In the genomic region with DNA sequence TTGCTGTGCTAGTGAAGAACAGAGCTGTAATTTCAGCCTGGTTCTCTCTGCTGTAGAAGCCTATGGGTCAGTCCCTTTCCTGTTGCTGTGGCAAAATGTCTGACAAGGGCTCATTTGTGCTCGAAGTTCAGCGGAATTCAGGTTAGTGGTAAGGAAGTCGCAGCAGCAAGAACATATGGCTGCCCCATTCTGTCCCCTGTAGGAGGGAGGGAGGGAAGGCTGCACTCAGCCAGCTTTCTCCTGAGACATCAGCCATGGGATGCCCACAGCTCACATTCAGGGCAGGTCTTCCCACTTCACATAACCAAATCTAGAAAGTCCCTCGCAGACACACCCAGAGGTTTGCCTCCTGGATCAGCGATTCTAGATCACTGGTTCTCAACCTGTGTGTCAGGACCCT, we compare ENCODE assay signal across 21 mouse cellular contexts.
DNase-seq lines count a peak whose midpoint lies in the region; ATAC-seq and TF ChIP-seq lines count a peak whose summit lies in the region.
"Had no signal": no experiment of that assay in that cellular context is flagged by ENCODE, and none has a peak within 500 bp of the region (broad histone marks: within the 10 kb centered on the region; RNA-seq: fewer than 3 reads in every experiment).

No protein-coding gene starts in this region.

- 0 out of 2 replicates have a peak overlapping the region, but pooled peaks have one; percentile 45 for H3K27ac ChIP-seq in limb, embryonic 12.5 days
- no peak overlapping the region for H3K27ac ChIP-seq in limb, embryonic 10.5 days
- peak overlapping the region; percentile 51; the same call in 1 of the 2 replicates for H3K27ac ChIP-seq in cerebellum, adult 2 months (ENCODE audit: insufficient read depth, low read length)
- no peak overlapping the region for H3K27ac ChIP-seq in forebrain, embryonic 11.5 days (ENCODE audit: low read depth, low read length)
- H3K27ac ChIP-seq: forebrain, embryonic 13.5 days; heart, embryonic 10.5 days; midbrain, embryonic 12.5 days; stomach, embryonic 15.5 days had no signal

- H3K4me1 ChIP-seq in limb, embryonic 12.5 days (replicated peaks), result peaks cover 6% of the 10 kb centered on the region; the same call in 1 of the 2 replicates
- H3K4me1 ChIP-seq in limb, embryonic 10.5 days, result no peaks in the 10 kb centered on the region
- H3K4me1 ChIP-seq in cerebellum, adult 2 months (ENCODE audit: control insufficient read depth, insufficient read depth, low read length), result peaks cover 13% of the 10 kb centered on the region
- no peaks in the 10 kb centered on the region for H3K4me1 ChIP-seq in forebrain, embryonic 11.5 days (replicated peaks; ENCODE audit: control insufficient read depth, insufficient read depth, low read length)
- H3K4me1 ChIP-seq: midbrain, embryonic 12.5 days had no signal

- no peaks in the 10 kb centered on the region for H3K9me3 ChIP-seq in limb, embryonic 12.5 days
- no peaks in the 10 kb centered on the region for H3K9me3 ChIP-seq in limb, embryonic 10.5 days (replicated peaks)
- H3K9me3 ChIP-seq in forebrain, embryonic 11.5 days (ENCODE audit: control insufficient read depth, low read length), result no peaks in the 10 kb centered on the region
- H3K9me3 ChIP-seq: forebrain, embryonic 13.5 days; heart, embryonic 10.5 days; midbrain, embryonic 12.5 days; stomach, embryonic 15.5 days had no signal

- 66% methylated on average over 5 of the region's 5 CpGs for WGBS in limb, embryonic 12.5 days
- WGBS in limb, embryonic 10.5 days, result 79% methylated on average over 5 of the region's 5 CpGs
- WGBS in cerebellum, adult 2 months, result 39% methylated on average over 5 of the region's 5 CpGs
- WGBS in forebrain, embryonic 11.5 days, result 83% methylated on average over 5 of the region's 5 CpGs

- no peak overlapping the region for H3K4me3 ChIP-seq in limb, embryonic 12.5 days (replicated peaks)
- no peak overlapping the region for H3K4me3 ChIP-seq in limb, embryonic 10.5 days
- H3K4me3 ChIP-seq in cerebellum, adult 2 months (replicated peaks; ENCODE audit: insufficient read depth, low read depth, low read length), result no peak overlapping the region
- no peak overlapping the region for H3K4me3 ChIP-seq in forebrain, embryonic 11.5 days (ENCODE audit: low read depth, low read length)
- H3K4me3 ChIP-seq: forebrain, embryonic 13.5 days; heart, embryonic 10.5 days; midbrain, embryonic 12.5 days; stomach, embryonic 15.5 days had no signal

- no peak for TF ChIP-seq POLR2A in cerebellum, adult 2 months (IDR thresholded peaks at IDR 0.05; ENCODE audit: borderline replicate concordance, insufficient read depth, low read length)

- ATAC-seq in limb, embryonic 12.5 days (ENCODE audit: insufficient number of reproducible peaks, insufficient read depth, low FRiP score, low TSS enrichment, low read depth), result no peak
- ATAC-seq in monocyte, adult 5-6 weeks (replicated peaks; ENCODE audit: insufficient number of reproducible peaks, low FRiP score, low TSS enrichment, poor library complexity, severe bottlenecking), result 0 out of 2 replicates have a peak, but pooled peaks have one; percentile 38
- ATAC-seq in forebrain, embryonic 11.5 days (replicated peaks; ENCODE audit: low FRiP score), result no peak
- ATAC-seq: forebrain, embryonic 13.5 days; inflammation-experienced regulatory T-cells, adult 6 months; lung, postnatal 0 days; Patski had no signal

- H3K36me3 ChIP-seq in limb, embryonic 12.5 days, result no peaks in the 10 kb centered on the region
- no peaks in the 10 kb centered on the region for H3K36me3 ChIP-seq in limb, embryonic 10.5 days
- no peaks in the 10 kb centered on the region for H3K36me3 ChIP-seq in forebrain, embryonic 11.5 days (ENCODE audit: control insufficient read depth, insufficient read depth, low read length)
- H3K36me3 ChIP-seq: heart, embryonic 10.5 days; midbrain, embryonic 12.5 days; stomach, embryonic 15.5 days had no signal

- H3K4me2 ChIP-seq in limb, embryonic 12.5 days, result no peak overlapping the region
- no peak overlapping the region for H3K4me2 ChIP-seq in forebrain, embryonic 11.5 days (ENCODE audit: low read depth, low read length, severe bottlenecking)
- H3K4me2 ChIP-seq: forebrain, embryonic 13.5 days; midbrain, embryonic 12.5 days; stomach, embryonic 15.5 days had no signal

- no peaks in the 10 kb centered on the region for H3K27me3 ChIP-seq in limb, embryonic 12.5 days
- no peaks in the 10 kb centered on the region for H3K27me3 ChIP-seq in limb, embryonic 10.5 days (ENCODE audit: low read depth, poor library complexity, severe bottlenecking)
- no peaks in the 10 kb centered on the region for H3K27me3 ChIP-seq in cerebellum, adult 2 months (ENCODE audit: control insufficient read depth, insufficient read depth, low read length)
- H3K27me3 ChIP-seq in forebrain, embryonic 11.5 days (ENCODE audit: control insufficient read depth, insufficient read depth, low read length), result no peaks in the 10 kb centered on the region
- H3K27me3 ChIP-seq: forebrain, embryonic 13.5 days; midbrain, embryonic 12.5 days; Patski; stomach, embryonic 15.5 days had no signal

- H3K9ac ChIP-seq in limb, embryonic 12.5 days (replicated peaks), result no peak overlapping the region
- no peak overlapping the region for H3K9ac ChIP-seq in forebrain, embryonic 11.5 days (ENCODE audit: low read length)
- H3K9ac ChIP-seq: forebrain, embryonic 13.5 days; midbrain, embryonic 12.5 days; stomach, embryonic 15.5 days had no signal

- no peak for TF ChIP-seq CTCF in cerebellum, adult 2 months (IDR thresholded peaks at IDR 0.05; ENCODE audit: borderline replicate concordance, insufficient read depth, low read depth, low read length)

- DNase-seq in limb, embryonic 10.5 days (ENCODE audit: low spot score), result no peak
- peak; percentile 69 for DNase-seq in brain, adult 2 months (ENCODE audit: low read depth, low spot score)
- DNase-seq in cerebellum, adult 2 months, result peak; percentile 51 to 63
- DNase-seq in natural killer cell, adult 2 months (ENCODE audit: low spot score in 2 of 2), result no peak
- no peak for DNase-seq in forebrain, embryonic 11.5 days (ENCODE audit: low spot score)
- DNase-seq: adrenal gland, adult 8-10 months; heart, postnatal 10 days; kidney, adult 2 months; kidney, postnatal 10 days; layer of hippocampus, postnatal 36 days; liver; right cerebral cortex, postnatal 14 days had no signal

Comparison
In these comparisons a context has a peak if more than half of its experiments do, and no peak if none do; other contexts are left out.
1. H3K27ac ChIP-seq: peak in limb, embryonic 12.5 days (single experiment) and cerebellum, adult 2 months (single experiment); none in limb, embryonic 10.5 days (single experiment) and forebrain, embryonic 11.5 days (single experiment).
2. DNase-seq: peak in brain, adult 2 months (single experiment) and cerebellum, adult 2 months (2 of 2); none in limb, embryonic 10.5 days (single experiment), natural killer cell, adult 2 months (0 of 2) and forebrain, embryonic 11.5 days (single experiment).